Mouse (Mus musculus): Measurements from ENCODE around the gene Arhgef28.

Gene Arhgef28

DNA sequence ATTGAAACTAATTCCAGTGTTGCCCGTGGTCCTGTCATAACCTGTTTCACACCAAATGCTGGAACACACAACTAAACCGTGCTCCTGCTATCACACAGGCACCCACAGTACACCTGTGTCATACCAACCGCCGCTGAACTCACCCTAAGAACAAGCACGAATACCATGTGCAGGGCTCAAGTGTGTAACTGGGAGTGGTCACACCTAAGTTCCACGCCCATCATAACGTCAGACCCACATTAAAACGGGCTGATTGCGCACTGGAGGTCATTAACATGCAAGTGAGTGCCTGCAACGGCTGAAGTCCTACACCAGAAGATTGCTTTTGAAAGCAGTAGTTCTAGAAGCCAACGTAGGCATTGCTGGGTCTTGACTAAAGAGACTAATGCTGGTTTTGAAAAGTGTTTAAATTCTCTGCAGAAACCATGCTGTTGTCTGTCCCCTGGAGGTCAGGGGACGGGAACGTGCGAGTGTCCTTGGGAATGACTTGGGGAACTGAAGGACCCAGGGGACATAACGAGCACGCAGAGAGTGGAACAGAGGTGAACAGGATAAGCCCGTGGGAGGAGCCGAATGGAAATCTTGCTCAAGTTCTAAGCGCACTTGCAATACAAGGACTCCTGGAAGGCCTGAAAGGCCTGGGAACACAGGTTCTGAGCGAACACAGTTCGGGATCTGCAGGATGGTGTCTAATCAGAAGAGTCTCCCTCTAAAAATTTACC is 22.9 kb downstream of the Arhgef28 start:
- DNase-seq (ENCODE audit: low spot score), result no peak

DNA sequence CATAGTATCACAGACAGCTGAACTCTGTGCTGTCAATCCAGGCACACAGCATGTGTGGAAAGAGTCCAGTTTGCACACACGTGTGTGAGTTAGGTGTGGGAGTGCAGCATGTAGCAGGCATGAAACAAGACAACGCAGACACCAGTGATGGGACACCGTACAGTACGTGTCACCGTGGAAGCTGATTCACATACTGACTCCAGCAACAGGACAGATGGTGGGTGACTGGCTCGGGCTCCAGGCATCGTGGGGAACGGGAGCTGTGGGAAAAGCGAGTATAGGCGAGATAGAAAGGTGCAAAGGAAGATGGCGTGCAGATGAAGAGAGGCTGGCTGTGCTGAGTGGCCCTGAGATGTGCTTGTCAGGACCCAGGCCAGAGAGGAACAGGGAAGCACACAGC is 23.9 kb downstream of the Arhgef28 start:
- no peak for DNase-seq (ENCODE audit: low spot score)

DNA sequence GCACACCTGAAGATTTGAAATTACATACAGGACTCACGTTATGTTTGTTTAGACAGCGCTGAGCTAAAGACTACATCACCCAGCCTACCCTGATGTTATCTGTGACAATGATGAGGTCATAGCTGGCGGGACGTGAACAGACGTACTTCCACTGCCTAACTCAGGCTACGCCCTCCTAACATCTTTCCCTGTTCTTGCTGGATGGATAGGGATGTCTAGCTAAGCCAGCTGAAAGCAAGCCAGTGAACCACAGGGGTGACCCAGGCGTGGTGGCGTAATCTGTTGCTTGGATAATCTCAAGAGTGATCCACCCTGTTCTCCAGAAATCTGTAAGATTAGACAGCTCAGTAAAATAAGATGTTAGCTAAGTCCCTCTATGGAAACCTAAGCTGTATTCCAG is 25.6 kb downstream of the Arhgef28 start:
- no peak for DNase-seq (ENCODE audit: low spot score)

DNA sequence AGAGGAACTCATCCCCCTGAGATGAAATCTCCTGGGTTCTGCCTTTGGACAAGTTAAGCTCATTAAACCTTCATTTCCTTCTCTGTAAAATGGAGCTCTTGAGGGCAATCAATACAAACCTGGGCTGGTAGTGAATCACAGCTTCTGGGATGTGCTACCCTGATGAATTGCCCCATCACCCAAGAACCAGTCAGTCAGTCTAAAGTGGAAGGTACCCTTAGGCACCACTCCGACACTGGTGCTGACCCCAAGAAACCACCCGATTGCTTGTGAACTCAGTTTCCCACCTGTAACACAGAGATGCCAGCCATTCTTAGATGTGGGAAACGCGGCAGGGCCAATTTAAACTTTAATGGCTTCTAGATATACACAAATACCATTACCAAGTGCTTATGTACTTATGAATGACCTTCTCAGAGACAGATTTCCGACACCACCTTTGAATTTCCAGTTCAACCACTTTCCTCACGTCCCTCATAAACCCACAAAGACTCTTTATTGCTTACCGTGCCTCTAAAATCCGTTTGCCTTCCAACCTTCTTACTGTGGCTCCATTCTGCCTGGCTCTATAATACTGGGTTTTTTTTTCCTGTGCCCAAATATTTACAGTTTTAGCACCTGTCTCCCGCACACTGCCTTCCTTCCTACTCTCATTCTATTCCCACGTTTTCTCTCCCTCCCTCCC is 30.8 kb downstream of the Arhgef28 start:
- DNase-seq (ENCODE audit: low spot score), result no peak

DNA sequence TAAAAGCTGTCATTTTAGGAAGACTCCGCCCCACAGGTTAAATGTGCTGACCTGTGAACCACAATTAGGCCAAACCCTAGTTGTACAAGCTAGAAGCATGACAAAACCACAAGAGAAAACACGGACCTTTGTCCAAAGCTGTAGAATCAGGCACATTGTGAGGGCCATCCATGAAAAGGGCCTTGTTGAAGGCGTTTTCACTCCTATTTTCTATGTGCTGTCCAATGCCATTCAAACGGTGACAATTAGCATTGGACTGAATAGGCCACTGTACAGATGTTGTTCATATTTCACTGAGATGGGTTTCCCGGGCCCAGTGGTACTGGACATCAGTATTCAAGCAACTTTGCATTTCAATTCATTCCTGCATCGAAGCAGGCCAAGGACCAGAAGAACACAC is 33.2 kb downstream of the Arhgef28 start:
- no peak for DNase-seq (ENCODE audit: low spot score)

DNA sequence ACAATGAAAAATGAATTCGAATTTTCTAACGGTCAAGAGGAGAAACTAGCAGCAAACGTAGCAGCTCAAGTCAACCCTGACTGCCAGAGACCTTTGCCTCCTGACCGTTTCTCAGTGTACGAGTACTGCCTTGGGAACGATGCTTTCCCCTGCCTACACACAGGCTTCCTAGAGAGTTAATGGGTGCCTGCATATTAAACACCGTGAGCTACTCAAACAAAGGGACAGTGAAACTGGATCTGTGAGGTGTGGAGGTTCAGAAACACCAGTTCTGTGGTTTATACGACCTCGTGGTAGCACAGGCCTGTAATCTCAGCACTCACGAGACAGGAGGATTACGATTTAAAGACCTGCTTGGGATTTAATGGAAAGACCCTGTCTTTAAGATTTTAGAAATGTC is 33.9 kb downstream of the Arhgef28 start:
- no peak for DNase-seq (ENCODE audit: low spot score)

DNA sequence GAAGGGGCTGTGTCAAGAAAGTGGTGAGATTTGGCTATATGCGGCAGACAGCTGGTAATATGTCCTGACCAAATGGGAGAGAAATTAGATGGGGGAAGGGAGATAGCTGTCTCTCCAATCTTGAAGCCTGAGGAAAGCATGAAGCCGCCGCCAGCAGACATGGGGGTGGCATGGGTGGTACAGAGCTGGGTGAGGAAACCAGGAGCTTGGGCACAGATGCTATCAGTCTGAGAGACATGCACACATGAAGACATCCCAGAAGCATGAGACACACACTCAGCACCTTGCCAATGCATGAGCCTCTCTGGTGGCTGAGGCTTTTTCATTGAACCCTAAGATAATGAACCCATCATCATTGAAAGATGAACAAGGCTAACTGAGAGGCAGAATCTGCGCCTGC is 34.5 kb downstream of the Arhgef28 start:
- DNase-seq (ENCODE audit: low spot score), result no peak

DNA sequence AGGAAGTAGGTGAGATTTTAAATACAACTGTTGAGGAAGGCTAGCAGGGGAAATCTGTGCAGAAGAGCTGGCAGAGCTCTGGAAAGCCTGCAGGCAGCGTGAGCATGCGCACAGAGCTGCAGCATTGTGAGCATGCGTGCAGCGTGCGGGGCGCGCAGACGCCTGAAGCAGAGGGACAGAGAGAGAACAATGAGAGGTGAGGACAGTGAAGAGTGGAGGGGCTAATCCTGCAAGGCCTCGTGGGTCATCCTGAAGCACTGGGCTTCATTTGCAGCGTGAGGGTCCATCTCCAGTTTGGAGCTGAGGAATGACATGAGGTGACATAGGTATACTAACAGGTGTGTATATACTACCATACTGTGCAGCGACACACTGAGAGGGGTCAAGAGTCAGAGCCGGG is 35.0 kb downstream of the Arhgef28 start:
- DNase-seq (ENCODE audit: low spot score), result no peak

DNA sequence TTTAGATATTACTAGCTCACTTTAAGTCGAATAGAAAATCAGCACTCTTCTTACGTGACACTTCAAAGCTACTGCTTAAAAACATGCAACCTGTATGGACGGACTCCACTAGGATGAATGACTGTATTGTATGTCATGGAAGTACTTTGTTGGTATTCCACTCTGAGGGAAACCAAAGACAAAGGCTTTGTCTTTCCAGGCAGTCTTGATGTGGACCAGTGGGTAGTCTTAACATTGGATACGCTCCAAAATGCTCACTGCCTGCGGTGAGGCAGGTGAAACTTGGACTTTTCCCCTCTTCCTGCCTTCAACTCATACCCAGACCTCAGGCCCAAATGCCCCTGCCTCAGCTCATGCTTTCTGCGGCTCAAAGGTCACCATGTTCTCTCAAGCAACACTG is 41.4 kb downstream of the Arhgef28 start:
- DNase-seq (ENCODE audit: low spot score), result no peak

DNA sequence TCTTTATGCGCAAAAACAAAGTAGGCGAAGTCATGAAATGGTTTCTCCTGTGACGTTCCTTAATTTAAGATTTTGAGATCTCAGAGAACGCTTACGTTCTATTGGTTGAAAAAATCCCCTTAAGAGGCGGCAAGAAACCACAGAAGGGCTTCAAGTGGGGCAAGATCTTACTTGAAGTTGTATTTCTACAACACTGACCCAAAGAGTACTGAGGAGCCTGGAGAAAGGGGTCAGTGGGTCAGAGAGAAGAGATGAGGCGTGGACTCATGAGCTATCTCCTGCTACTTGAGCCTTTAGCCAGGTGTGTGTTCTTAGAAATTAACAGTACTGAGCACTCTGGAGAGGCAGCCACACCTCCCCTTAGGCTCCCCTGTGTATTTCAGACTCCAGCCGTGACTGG is 44.7 kb downstream of the Arhgef28 start:
- no peak for DNase-seq (ENCODE audit: low spot score)

DNA sequence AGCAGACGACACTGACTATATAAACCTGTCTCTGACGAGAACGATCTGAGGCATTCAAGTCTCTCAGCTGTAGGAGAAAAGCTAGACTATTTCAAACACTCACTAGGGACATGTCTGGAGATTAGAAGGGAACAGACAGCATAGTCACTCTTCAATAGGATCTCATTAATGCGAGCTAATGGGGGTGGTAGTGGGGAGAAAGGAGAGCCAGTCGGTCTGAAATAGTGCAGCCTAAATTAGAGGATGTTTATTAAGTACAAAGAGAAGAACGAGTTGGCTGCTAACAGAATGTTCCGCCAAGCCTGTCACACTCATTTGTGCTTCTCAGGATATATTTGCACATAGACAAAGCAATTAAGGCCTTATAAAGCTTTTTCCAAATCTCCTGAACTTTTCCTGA is 49.6 kb downstream of the Arhgef28 start:
- no peak for DNase-seq (ENCODE audit: low spot score)

DNA sequence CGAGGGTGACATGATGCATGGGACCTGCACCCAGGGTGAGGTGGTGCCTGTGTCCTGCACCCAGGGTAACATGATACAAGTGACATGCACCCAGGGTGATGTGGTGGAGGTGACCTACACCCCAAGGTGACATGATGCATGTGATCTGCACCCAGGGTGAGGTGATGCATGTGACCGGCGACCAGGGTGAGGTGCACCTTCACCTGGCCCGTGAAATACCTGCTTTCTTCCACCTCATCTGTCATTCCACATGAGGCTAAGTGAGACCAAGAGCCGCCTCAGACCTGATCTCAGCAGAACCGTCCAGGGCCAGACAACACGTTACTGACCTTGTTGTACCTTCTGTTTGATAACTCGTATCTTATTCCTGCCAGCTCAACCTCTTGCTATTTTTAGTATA is 53.5 kb downstream of the Arhgef28 start:
- DNase-seq (ENCODE audit: low spot score), result no peak

DNA sequence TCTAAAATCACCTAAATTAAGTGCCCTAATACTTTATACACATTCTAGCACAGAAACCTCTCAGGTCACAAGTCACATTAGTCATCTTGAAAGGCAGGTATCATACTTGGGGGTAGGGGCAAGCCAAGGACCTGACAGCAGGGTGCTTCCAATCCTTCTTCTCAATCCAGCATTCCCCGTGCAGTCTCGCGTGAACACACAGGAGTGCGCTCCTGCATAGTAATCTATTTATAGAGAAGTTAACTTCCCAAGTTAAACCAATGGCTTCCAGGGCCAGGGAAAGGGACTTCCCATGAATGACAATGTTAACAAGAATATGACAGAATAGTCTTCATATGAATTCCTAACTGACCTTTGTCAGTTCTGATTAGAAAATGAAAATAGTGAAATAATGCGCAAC is 58.7 kb downstream of the Arhgef28 start:
- DNase-seq (ENCODE audit: low spot score), result no peak

DNA sequence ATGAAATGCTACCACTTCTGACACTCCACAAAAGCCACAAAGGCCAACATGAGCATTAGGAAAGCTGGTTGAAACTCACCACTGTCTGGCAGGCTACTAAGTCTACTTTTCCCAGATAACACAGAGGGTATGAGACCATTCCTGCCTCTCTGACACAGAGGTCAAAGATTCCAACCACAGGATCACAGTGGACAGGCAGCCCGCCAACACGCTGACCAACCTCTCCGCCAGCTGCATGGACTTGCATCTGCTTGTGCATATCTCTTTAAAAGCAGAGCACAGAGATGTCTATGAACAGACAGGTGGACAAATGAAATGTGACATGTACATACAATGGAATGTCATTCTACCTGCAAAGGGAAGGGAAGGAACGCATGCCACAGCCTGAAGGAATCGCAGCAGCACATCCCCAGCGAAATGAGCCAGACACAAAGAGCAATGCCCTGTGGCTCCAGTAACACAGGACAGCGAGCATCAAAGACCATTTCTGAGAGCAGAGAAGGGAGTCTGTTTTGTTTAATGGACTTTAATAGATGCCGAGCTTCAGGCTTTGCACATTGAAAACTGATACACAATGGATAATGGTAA is 59.6 kb downstream of the Arhgef28 start:
- no peak for DNase-seq (ENCODE audit: low spot score)

DNA sequence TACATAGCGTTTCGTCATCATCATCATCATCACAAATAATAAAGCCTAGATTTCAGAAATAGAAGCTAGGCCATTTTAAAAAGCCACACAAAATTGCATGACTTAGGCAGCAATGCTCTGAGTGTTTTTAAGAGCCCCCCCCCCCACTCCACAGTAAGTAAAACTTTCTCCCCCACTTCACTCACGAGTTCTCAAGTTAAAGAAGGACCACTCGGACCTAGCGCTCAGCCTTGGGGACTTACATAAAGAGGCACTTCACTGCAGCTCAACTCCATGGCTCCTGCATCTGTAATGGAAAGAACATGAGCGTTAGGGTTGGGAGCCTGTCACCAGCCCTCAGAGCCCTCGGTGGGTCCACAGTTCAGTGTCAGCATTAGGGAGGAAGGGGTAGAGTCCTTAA is 60.9 kb downstream of the Arhgef28 start:
- no peak for DNase-seq (ENCODE audit: low spot score)

DNA sequence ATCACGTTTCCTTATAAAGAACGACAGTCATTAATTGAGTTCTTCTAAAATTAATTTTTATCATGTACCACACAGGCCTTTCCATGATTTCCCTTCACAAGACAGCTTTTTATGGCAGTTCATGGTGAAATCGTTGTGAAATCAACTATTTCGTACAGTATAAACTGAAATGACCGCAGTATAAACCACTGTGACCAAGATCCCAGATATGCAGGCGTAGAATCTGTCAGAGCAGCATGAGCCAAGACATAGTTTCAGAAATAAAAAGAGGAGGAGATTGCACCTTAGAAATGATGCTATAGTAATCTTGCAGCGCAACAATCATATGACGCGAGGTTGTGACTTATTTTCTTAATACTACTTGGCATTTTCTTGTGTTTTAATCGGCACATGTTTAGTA is 63.2 kb downstream of the Arhgef28 start:
- no peak for DNase-seq (ENCODE audit: low spot score)

DNA sequence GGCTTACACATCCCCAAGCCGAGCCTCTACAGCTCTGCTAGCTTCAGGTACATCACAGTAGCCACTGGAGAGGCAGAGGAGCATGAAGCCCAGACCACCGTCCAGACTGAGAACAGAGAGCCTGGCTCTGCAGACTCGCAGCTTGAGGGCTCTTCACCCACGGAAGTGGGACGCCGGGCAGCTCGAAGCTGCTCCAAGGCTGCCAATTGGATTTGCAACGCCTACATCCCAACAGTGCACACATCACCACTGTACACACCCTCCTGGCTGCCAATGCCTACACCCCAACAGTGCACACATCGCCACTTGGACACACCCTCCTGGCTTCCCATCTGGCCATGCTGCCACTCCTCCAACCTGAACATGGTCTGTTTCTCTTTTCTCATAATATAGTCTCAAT is 65.6 kb downstream of the Arhgef28 start:
- DNase-seq (ENCODE audit: low spot score), result no peak

DNA sequence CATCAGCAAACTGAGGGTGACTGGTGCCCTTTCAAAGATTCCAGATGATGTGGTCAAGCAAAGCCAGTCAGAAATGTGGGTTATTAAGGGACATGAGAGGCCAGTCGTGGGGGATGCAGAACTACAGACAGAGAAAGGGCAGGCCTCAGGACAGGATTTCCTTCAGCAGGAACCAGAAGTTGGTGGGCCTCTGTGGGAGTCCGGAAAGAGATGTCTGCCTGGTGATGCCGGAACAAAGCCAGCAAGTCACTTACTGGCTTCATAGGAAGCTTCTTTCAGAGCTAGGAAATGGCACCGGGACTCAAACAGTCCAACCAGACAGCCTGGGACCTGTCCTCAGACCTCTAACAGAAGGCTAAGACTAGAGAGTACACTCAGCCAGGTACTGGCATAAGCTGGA is 67.5 kb downstream of the Arhgef28 start:
- DNase-seq (ENCODE audit: low spot score), result no peak

DNA sequence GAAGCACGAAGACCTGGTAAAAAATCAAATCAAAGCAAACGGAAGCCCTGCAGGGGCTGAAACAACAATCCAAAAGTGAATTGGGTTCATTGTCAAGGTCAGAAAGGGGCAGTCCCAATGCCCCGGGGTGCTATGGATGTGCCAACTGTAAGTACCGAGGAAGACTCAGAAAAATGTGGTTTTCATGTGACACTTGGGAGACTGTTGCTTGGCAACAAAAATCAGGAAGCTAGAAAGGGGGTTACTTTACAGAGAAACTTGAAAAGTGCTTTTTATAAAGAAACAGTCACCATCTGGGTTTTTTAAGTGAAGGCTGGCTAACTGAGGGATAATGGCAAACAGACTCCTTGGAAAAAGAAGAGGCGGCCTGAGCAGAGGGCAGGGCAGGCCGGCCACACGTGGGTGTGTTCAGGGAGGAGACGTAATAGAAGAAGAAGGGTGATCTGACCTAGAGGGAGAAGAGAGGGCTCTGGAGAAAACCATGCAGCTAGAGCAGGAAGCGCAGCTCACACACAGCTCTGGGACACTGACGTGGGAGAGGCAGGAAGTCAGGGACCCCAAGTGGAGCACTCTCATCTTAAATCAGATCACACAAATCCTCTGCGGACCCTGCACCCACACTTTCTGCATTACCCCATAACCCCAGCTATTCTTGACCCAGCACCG is 70.2 kb downstream of the Arhgef28 start:
- DNase-seq (ENCODE audit: low spot score), result no peak

DNA sequence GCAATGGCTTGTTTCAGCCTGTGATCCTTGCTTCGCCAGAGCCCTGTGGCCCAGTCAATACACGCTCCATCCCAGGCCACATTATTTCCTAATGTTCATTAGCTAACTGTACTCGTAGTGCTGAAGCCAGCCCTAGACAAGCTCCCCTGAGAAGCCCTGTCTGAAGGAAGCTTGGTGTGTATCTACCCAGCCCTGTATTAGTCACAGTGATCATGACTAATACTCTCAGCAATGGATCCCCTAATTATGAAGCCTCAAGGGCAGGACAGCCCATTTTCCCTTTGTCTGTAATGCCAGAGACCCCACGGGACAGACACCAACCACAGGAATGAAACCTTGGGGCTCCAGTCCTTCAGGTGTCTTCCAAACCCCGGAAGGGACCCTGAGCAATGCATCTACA is 73.3 kb downstream of the Arhgef28 start:
- DNase-seq (ENCODE audit: low spot score), result no peak

DNA sequence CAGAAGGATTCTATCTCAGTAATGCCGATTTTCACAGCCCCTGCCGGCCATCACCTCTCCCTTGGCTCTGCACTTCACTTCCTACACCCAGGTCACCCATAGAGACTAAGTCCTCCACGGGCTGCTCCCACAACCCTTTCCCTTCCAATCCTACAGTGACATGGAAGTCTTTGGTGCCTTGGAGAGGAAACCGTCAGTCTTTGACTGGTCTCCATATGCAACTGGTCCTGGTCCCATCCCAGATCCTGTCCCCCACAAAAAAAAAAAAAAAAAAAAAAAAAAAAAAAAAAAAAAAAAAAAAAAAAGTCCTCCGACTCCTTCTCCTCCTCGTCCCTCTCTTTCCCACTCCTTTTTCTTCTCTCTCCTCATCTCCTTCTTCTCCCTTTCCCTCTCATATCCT is 74.0 kb downstream of the Arhgef28 start:
- DNase-seq (ENCODE audit: low spot score), result no peak

DNA sequence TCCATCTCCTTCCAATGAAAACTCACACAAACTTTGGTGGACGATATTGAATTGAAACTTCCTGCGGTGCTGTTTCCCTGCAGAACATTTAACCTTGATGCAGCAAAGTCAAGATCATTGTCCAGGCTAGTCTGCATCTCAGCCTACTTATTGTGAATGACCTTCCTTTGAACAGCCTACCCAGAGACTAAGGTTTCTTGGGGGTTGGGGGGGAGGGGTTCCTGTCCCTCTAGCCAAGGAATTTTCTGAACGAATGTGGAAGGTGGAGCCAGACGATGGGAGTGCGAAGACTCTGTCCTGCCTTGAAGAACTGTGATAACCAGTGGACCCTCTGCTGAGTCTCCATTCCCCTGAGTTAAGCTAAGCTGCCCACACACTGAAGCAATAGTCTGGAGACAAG is 80.6 kb downstream of the Arhgef28 start:
- DNase-seq (ENCODE audit: low spot score), result no peak

DNA sequence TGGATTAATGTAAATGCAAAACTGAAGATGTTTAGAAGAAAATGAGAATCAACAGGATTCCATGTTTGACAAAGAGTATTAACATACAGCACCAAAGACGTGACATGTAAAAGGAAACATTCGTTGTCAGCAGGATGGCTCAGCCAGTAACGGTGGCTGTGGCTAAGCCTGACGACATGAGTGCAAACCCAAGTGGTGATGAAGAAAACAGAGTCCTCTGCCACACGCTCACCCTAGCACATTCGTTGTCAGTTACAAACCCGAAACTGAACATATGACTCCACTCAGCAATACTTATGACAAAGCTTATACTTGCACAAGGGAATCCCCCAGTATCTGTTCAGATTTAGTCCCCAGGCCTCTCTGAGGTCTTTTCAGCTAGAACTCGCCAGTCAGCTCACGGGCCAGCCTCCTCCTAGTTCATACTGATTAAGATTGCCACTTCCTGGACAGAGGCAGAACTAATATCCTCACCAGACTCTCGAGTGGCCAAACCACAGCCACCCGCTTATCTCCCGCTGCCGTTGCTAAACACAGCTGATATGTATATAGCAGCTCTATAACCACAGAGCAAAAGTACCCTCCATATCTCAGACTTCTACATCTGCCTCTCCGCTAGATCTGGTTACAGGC is 82.0 kb downstream of the Arhgef28 start:
- DNase-seq (ENCODE audit: low spot score), result no peak

All from ovary, postnatal 14 days (tissue).